Mouse (Mus musculus) thymus, adult 2 months (tissue): ENCODE measurements around the gene Dtd1.

Experiments used
- CTCF ChIP-seq: fragments of 200-500 bp; IDR thresholded peaks from 2 replicates; pipeline ENCODE4 v1.5.1; 2012; ENCODE audit warnings: mild to moderate bottlenecking, control low read depth, low read length, moderate library complexity, borderline replicate concordance; ENCODE audit not compliant: control insufficient read depth, poor library complexity, insufficient read depth; ENCODE audit errors: extremely low read depth
- POLR2A ChIP-seq: fragments of 200-500 bp; IDR thresholded peaks from 2 replicates; pipeline ENCODE4 v1.6.1; 2012; ENCODE audit warnings: mild to moderate bottlenecking, low read length, control low read depth, moderate library complexity; ENCODE audit not compliant: control insufficient read depth, poor library complexity, insufficient read depth; ENCODE audit errors: extremely low read depth

DNA sequence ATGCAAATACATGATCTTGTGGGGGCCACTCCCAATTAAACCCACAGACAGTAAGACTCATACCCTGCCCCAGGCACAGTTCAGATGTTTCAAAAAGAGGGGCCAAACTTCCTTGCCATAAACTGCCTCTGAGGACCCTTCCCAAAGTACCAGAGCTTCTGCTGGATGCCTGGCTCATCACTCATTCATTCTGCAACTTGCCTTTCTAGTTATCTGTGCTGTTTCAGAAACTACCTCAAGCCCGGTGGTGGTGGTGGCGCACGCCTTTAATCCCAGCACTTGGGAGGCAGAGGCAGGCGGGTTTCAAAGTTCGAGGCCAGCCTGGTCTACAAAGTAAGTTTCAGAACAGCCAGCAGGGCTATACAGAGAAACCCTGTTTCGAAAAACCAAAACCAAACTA lies 184.1 kb downstream of the Dtd1 start:
- TF ChIP-seq CTCF (no peak), POLR2A (no peak)
